Mouse (Mus musculus): ENCODE results near the gene Olfr1014. TPM values are rescaled to one million over a fixed set of nuclear protein-coding genes. Genes with fewer than 3 reads are reported as not detected.

Gene Olfr1014
- total and polyA plus RNA-seq, 2 experiments from 2014 or later = not detected

GRCm38 (mm10) chr2:85792331-85792730, 19.8 kb downstream of the Olfr1014 start:
- Histone ChIP-seq H3K4me3 (ENCODE audit: low read depth, low read length) (no peak overlapping the region), H3K27me3 (ENCODE audit: insufficient read depth, low read length) (no peaks in the 10 kb centered on the region), H3K4me1 (ENCODE audit: insufficient read depth, low read length) (no peaks in the 10 kb centered on the region), H3K27ac (ENCODE audit: low read depth, low read length) (no peak overlapping the region), H3K9ac (replicated peaks; ENCODE audit: low read length, poor library complexity, severe bottlenecking) (no peak overlapping the region), H3K4me2 (ENCODE audit: low read depth, low read length, poor library complexity, severe bottlenecking) (no peak overlapping the region), H3K36me3 (ENCODE audit: insufficient read depth, low read length) (no peaks in the 10 kb centered on the region), H3K9me3 (ENCODE audit: low read length) (no peaks in the 10 kb centered on the region)
- TF ChIP-seq CTCF (IDR thresholded peaks at IDR 0.05) = no peak
- DNase-seq (ENCODE audit: low spot score) (no peak), ATAC-seq (ENCODE audit: low FRiP score) (no peak)
- WGBS = 10% methylated on average over 2 of the region's 2 CpGs

DNA sequence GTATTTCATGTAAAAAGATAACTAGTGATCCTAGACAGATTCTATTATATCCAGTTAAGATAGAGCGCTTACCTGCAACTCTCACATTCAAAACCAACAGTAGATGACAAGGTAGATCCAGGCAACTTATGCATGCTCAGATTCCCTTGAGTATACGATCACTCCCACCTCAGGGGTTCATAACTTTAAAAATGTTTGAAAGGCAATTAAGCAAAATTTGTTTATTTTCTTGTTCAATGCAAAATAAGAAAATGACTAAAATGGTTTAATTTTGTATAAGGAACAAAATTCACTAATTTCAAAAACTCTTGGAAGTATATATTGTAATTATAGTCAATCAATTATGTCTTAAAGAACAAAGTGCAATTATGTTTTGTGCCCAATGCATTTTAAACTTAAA, 29.9 kb downstream of the Olfr1014 start, which contains the start of gene Olfr1016:
Gene Olfr1016, minus strand, starts transcription at position 101 of the 400 bp plus-strand sequence.
- H3K36me3 ChIP-seq (ENCODE audit: insufficient read depth, low read length) = no peaks in the 10 kb centered on the region
- H3K27ac ChIP-seq (ENCODE audit: low read depth, low read length) = no peak within 1 kb of the TSS
- no peak for TF ChIP-seq CTCF (IDR thresholded peaks at IDR 0.05)
- H3K9me3 ChIP-seq (ENCODE audit: low read length) = no peaks in the 10 kb centered on the region
- no peaks in the 10 kb centered on the region for H3K27me3 ChIP-seq (ENCODE audit: insufficient read depth, low read length)
- no peak within 1 kb of the TSS for H3K9ac ChIP-seq (replicated peaks; ENCODE audit: low read length, poor library complexity, severe bottlenecking)
- no peak within 1 kb of the TSS for H3K4me3 ChIP-seq (ENCODE audit: low read depth, low read length)
- no peak within 1 kb of the TSS for H3K4me2 ChIP-seq (ENCODE audit: low read depth, low read length, poor library complexity, severe bottlenecking)
- WGBS = 93% methylated on average over 2 of the region's 2 CpGs
- DNase-seq (ENCODE audit: low spot score) (no peak), ATAC-seq (ENCODE audit: low FRiP score) (no peak)
- no peaks in the 10 kb centered on the region for H3K4me1 ChIP-seq (ENCODE audit: insufficient read depth, low read length)

GRCm38 (mm10) chr2:85804501-85804900, 32.0 kb downstream of the Olfr1014 start:
- WGBS = 92% methylated on average over 4 of the region's 4 CpGs
- no peak for DNase-seq (ENCODE audit: low spot score)
- ATAC-seq (ENCODE audit: low FRiP score) = no peak
- H3K9ac ChIP-seq (replicated peaks; ENCODE audit: low read length, poor library complexity, severe bottlenecking) = no peak overlapping the region
- no peaks in the 10 kb centered on the region for H3K27me3 ChIP-seq (ENCODE audit: insufficient read depth, low read length)
- TF ChIP-seq CTCF (IDR thresholded peaks at IDR 0.05) = no peak
- no peaks in the 10 kb centered on the region for H3K36me3 ChIP-seq (ENCODE audit: insufficient read depth, low read length)
- no peak overlapping the region for H3K4me3 ChIP-seq (ENCODE audit: low read depth, low read length)
- H3K4me1 ChIP-seq (ENCODE audit: insufficient read depth, low read length) = no peaks in the 10 kb centered on the region
- no peak overlapping the region for H3K4me2 ChIP-seq (ENCODE audit: low read depth, low read length, poor library complexity, severe bottlenecking)
- H3K27ac ChIP-seq (ENCODE audit: low read depth, low read length) = no peak overlapping the region
- H3K9me3 ChIP-seq (ENCODE audit: low read length) = no peaks in the 10 kb centered on the region

DNA sequence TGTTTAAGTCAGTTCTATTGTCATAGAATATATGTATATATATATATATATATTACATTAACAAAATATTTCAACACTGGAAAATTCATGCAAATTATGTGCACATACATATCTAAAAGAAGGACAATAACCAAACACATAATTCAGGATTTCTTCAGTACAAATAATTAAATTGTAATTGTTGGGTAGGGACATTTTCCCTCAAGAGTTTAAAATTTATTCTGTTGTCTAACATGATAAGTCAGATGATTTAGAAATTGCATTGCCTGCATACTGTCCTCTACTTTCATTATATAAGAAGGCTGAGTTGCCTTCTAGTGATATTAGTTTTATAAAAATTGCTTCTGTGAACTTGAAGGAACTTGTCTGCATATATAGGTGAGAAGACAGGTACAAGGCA, 45.7 kb downstream of the Olfr1014 start, which contains the start of gene Olfr1018:
Gene Olfr1018, plus strand, starts transcription at position 301 of the 400 bp plus-strand sequence.
- Histone ChIP-seq H3K9ac (replicated peaks; ENCODE audit: low read length, poor library complexity, severe bottlenecking) (no peak within 1 kb of the TSS), H3K36me3 (ENCODE audit: insufficient read depth, low read length) (no peaks in the 10 kb centered on the region), H3K4me2 (ENCODE audit: low read depth, low read length, poor library complexity, severe bottlenecking) (no peak within 1 kb of the TSS), H3K27me3 (ENCODE audit: insufficient read depth, low read length) (no peaks in the 10 kb centered on the region), H3K4me1 (ENCODE audit: insufficient read depth, low read length) (no peaks in the 10 kb centered on the region), H3K4me3 (ENCODE audit: low read depth, low read length) (no peak within 1 kb of the TSS), H3K27ac (ENCODE audit: low read depth, low read length) (no peak within 1 kb of the TSS), H3K9me3 (ENCODE audit: low read length) (no peaks in the 10 kb centered on the region)
- DNase-seq (ENCODE audit: low spot score) (no peak), ATAC-seq (ENCODE audit: low FRiP score) (no peak)
- TF ChIP-seq CTCF (IDR thresholded peaks at IDR 0.05) = no peak

Other genes with a start within 250 kb of the Olfr1014 start
- not detected in 2 replicates for gene Olfr996, start 193.5 kb upstream of the Olfr1014 start, total RNA-seq (2014; rRNA removed)
- gene Olfr996, start 193.5 kb upstream of the Olfr1014 start, polyA plus RNA-seq (2015; fragmentation: Nextera tagmentation; extraction: Ambion mirVana) = not detected in 2 replicates
- gene Olfr998, start 183.8 kb upstream of the Olfr1014 start, total RNA-seq (2014; rRNA removed) = not detected in 2 replicates
- gene Olfr998, start 183.8 kb upstream of the Olfr1014 start, polyA plus RNA-seq (2015; fragmentation: Nextera tagmentation; extraction: Ambion mirVana) = not detected in 2 replicates
- not detected in 2 replicates for gene Olfr1000, start 160.8 kb upstream of the Olfr1014 start, total RNA-seq (2014; rRNA removed)
- not detected in 2 replicates for gene Olfr1000, start 160.8 kb upstream of the Olfr1014 start, polyA plus RNA-seq (2015; fragmentation: Nextera tagmentation; extraction: Ambion mirVana)
- gene Olfr1002, start 122.0 kb upstream of the Olfr1014 start, total RNA-seq (2014; rRNA removed) = not detected in 2 replicates
- not detected in 2 replicates for gene Olfr1002, start 122.0 kb upstream of the Olfr1014 start, polyA plus RNA-seq (2015; fragmentation: Nextera tagmentation; extraction: Ambion mirVana)
- not detected in 2 replicates for gene Olfr154, start 108.3 kb upstream of the Olfr1014 start, total RNA-seq (2014; rRNA removed)
- not detected in 2 replicates for gene Olfr154, start 108.3 kb upstream of the Olfr1014 start, polyA plus RNA-seq (2015; fragmentation: Nextera tagmentation; extraction: Ambion mirVana)
- not detected in 2 replicates for gene Olfr1006, start 93.9 kb upstream of the Olfr1014 start, total RNA-seq (2014; rRNA removed)
- gene Olfr1006, start 93.9 kb upstream of the Olfr1014 start, polyA plus RNA-seq (2015; fragmentation: Nextera tagmentation; extraction: Ambion mirVana) = not detected in 2 replicates
- gene Olfr1008, start 83.3 kb upstream of the Olfr1014 start, total RNA-seq (2014; rRNA removed) = not detected in 2 replicates
- not detected in 2 replicates for gene Olfr1008, start 83.3 kb upstream of the Olfr1014 start, polyA plus RNA-seq (2015; fragmentation: Nextera tagmentation; extraction: Ambion mirVana)
- not detected in 2 replicates for gene Olfr1009, start 57.3 kb upstream of the Olfr1014 start, total RNA-seq (2014; rRNA removed)
- gene Olfr1009, start 57.3 kb upstream of the Olfr1014 start, polyA plus RNA-seq (2015; fragmentation: Nextera tagmentation; extraction: Ambion mirVana) = not detected in 2 replicates
- gene Olfr1012, start 9.9 kb upstream of the Olfr1014 start, total RNA-seq (2014; rRNA removed) = not detected in 2 replicates
- not detected in 2 replicates for gene Olfr1012, start 9.9 kb upstream of the Olfr1014 start, polyA plus RNA-seq (2015; fragmentation: Nextera tagmentation; extraction: Ambion mirVana)
- not detected in 2 replicates for gene Olfr1013, start 5.6 kb upstream of the Olfr1014 start, total RNA-seq (2014; rRNA removed)
- gene Olfr1013, start 5.6 kb upstream of the Olfr1014 start, polyA plus RNA-seq (2015; fragmentation: Nextera tagmentation; extraction: Ambion mirVana) = not detected in 2 replicates
- gene Olfr1015, start 9.3 kb downstream of the Olfr1014 start, total RNA-seq (2014; rRNA removed) = not detected in 2 replicates
- not detected in 2 replicates for gene Olfr1015, start 9.3 kb downstream of the Olfr1014 start, polyA plus RNA-seq (2015; fragmentation: Nextera tagmentation; extraction: Ambion mirVana)
- not detected in 2 replicates for gene Olfr1016, start 29.8 kb downstream of the Olfr1014 start, total RNA-seq (2014; rRNA removed)
- gene Olfr1016, start 29.8 kb downstream of the Olfr1014 start, polyA plus RNA-seq (2015; fragmentation: Nextera tagmentation; extraction: Ambion mirVana) = not detected in 2 replicates
- gene Olfr1018, start 45.8 kb downstream of the Olfr1014 start, total RNA-seq (2014; rRNA removed) = not detected in 2 replicates
- not detected in 2 replicates for gene Olfr1018, start 45.8 kb downstream of the Olfr1014 start, polyA plus RNA-seq (2015; fragmentation: Nextera tagmentation; extraction: Ambion mirVana)
- gene Olfr1019, start 72.8 kb downstream of the Olfr1014 start, total RNA-seq (2014; rRNA removed) = 0.93 TPM in 1 of 2 replicates, not detected in the other
- gene Olfr1019, start 72.8 kb downstream of the Olfr1014 start, polyA plus RNA-seq (2015; fragmentation: Nextera tagmentation; extraction: Ambion mirVana) = not detected in 2 replicates
- not detected in 2 replicates for gene Olfr1020, start 74.3 kb downstream of the Olfr1014 start, total RNA-seq (2014; rRNA removed)
- gene Olfr1020, start 74.3 kb downstream of the Olfr1014 start, polyA plus RNA-seq (2015; fragmentation: Nextera tagmentation; extraction: Ambion mirVana) = not detected in 2 replicates
- not detected in 2 replicates for gene Olfr1022, start 95.9 kb downstream of the Olfr1014 start, total RNA-seq (2014; rRNA removed)
- not detected in 2 replicates for gene Olfr1022, start 95.9 kb downstream of the Olfr1014 start, polyA plus RNA-seq (2015; fragmentation: Nextera tagmentation; extraction: Ambion mirVana)
- 0.05 TPM in 1 of 2 replicates, not detected in the other for gene Olfr1023, start 112.9 kb downstream of the Olfr1014 start, total RNA-seq (2014; rRNA removed)
- gene Olfr1023, start 112.9 kb downstream of the Olfr1014 start, polyA plus RNA-seq (2015; fragmentation: Nextera tagmentation; extraction: Ambion mirVana) = not detected in 2 replicates
- gene Olfr1024, start 132.3 kb downstream of the Olfr1014 start, total RNA-seq (2014; rRNA removed) = not detected in 2 replicates
- gene Olfr1024, start 132.3 kb downstream of the Olfr1014 start, polyA plus RNA-seq (2015; fragmentation: Nextera tagmentation; extraction: Ambion mirVana) = not detected in 2 replicates
- not detected in 2 replicates for gene Olfr1025-ps1, start 142.5 kb downstream of the Olfr1014 start, total RNA-seq (2014; rRNA removed)
- 0.11 TPM in 1 of 2 replicates, not detected in the other for gene Olfr1025-ps1, start 142.5 kb downstream of the Olfr1014 start, polyA plus RNA-seq (2015; fragmentation: Nextera tagmentation; extraction: Ambion mirVana)
- gene Olfr1026, start 148.8 kb downstream of the Olfr1014 start, total RNA-seq (2014; rRNA removed) = not detected in 2 replicates
- not detected in 2 replicates for gene Olfr1026, start 148.8 kb downstream of the Olfr1014 start, polyA plus RNA-seq (2015; fragmentation: Nextera tagmentation; extraction: Ambion mirVana)
- gene Olfr1028, start 177.7 kb downstream of the Olfr1014 start, total RNA-seq (2014; rRNA removed) = not detected in 2 replicates
- gene Olfr1028, start 177.7 kb downstream of the Olfr1014 start, polyA plus RNA-seq (2015; fragmentation: Nextera tagmentation; extraction: Ambion mirVana) = not detected in 2 replicates
- not detected in 2 replicates for gene Olfr1029, start 201.2 kb downstream of the Olfr1014 start, total RNA-seq (2014; rRNA removed)
- not detected in 2 replicates for gene Olfr1029, start 201.2 kb downstream of the Olfr1014 start, polyA plus RNA-seq (2015; fragmentation: Nextera tagmentation; extraction: Ambion mirVana)
- gene Olfr1030, start 206.6 kb downstream of the Olfr1014 start, total RNA-seq (2014; rRNA removed) = not detected in 2 replicates
- gene Olfr1030, start 206.6 kb downstream of the Olfr1014 start, polyA plus RNA-seq (2015; fragmentation: Nextera tagmentation; extraction: Ambion mirVana) = not detected in 2 replicates
- not detected in 2 replicates for gene Olfr1031, start 217.6 kb downstream of the Olfr1014 start, total RNA-seq (2014; rRNA removed)
- not detected in 2 replicates for gene Olfr1031, start 217.6 kb downstream of the Olfr1014 start, polyA plus RNA-seq (2015; fragmentation: Nextera tagmentation; extraction: Ambion mirVana)
- gene Olfr1032, start 232.8 kb downstream of the Olfr1014 start, total RNA-seq (2014; rRNA removed) = not detected in 2 replicates
- not detected in 2 replicates for gene Olfr1032, start 232.8 kb downstream of the Olfr1014 start, polyA plus RNA-seq (2015; fragmentation: Nextera tagmentation; extraction: Ambion mirVana)
- 0.11 and 0.24 TPM in 2 replicates for gene Olfr1033, start 247.9 kb downstream of the Olfr1014 start, total RNA-seq (2014; rRNA removed)
- gene Olfr1033, start 247.9 kb downstream of the Olfr1014 start, polyA plus RNA-seq (2015; fragmentation: Nextera tagmentation; extraction: Ambion mirVana) = not detected in 2 replicates